Mouse (Mus musculus): ENCODE data around the gene Gm5089. TPM values are rescaled to one million over a fixed set of nuclear protein-coding genes. Genes with fewer than 3 reads are reported as not detected.

The Gm5089 gene
- polyA plus RNA-seq, 1 experiment = not detected

- DNase-seq = no peak
- no peak for TF ChIP-seq POLR2A (IDR thresholded peaks at IDR 0.05; ENCODE audit: low read depth, low read length)
- no peak for TF ChIP-seq CTCF (conservative IDR thresholded peaks at IDR 0.05; ENCODE audit: insufficient read depth, insufficient read length, low read depth, low read length)
Observed at GRCm38 (mm10) chr14:122404596-122405154, 46.2 kb downstream of the Gm5089 start.

GRCm38 (mm10) chr14:122403422-122403940, 47.4 kb downstream of the Gm5089 start:
- TF ChIP-seq CTCF (conservative IDR thresholded peaks at IDR 0.05; ENCODE audit: insufficient read depth, insufficient read length, low read depth, low read length) (no peak), POLR2A (IDR thresholded peaks at IDR 0.05; ENCODE audit: low read depth, low read length) (no peak)
- Histone ChIP-seq H3K4me1 (ENCODE audit: control insufficient read depth, insufficient read depth, low read length) (peaks cover 4% of the 10 kb centered on the region; the same call in 1 of the 2 replicates), H3K27me3 (replicated peaks; ENCODE audit: control insufficient read depth, insufficient read depth, low read length) (peaks cover 4% of the 10 kb centered on the region), H3K4me3 (ENCODE audit: insufficient read depth, low read depth, low read length) (no peak overlapping the region), H3K27ac (ENCODE audit: insufficient read depth, low read depth, low read length) (no peak overlapping the region), H3K36me3 (ENCODE audit: control insufficient read depth, insufficient read depth, low read length) (no peaks in the 10 kb centered on the region)
- 94% methylated on average over 3 of the region's 3 CpGs for WGBS
- no peak for DNase-seq

More at GRCm38 (mm10) chr14:122404596-122405154, 46.2 kb downstream of the Gm5089 start:
- 90% methylated on average over 7 of the region's 7 CpGs for WGBS
- H3K4me1 ChIP-seq (ENCODE audit: control insufficient read depth, insufficient read depth, low read length) = peaks cover 4% of the 10 kb centered on the region; the same call in 1 of the 2 replicates
- H3K27me3 ChIP-seq (replicated peaks; ENCODE audit: control insufficient read depth, insufficient read depth, low read length) = peaks cover 4% of the 10 kb centered on the region
- no peak overlapping the region for H3K27ac ChIP-seq (ENCODE audit: insufficient read depth, low read depth, low read length)
- H3K4me3 ChIP-seq (ENCODE audit: insufficient read depth, low read depth, low read length) = no peak overlapping the region
- no peaks in the 10 kb centered on the region for H3K36me3 ChIP-seq (ENCODE audit: control insufficient read depth, insufficient read depth, low read length)

- H3K36me3 ChIP-seq (ENCODE audit: control insufficient read depth, insufficient read depth, low read length) = no peaks in the 10 kb centered on the region
- H3K27ac ChIP-seq (ENCODE audit: insufficient read depth, low read depth, low read length) = no peak overlapping the region
- no peak for TF ChIP-seq POLR2A (IDR thresholded peaks at IDR 0.05; ENCODE audit: low read depth, low read length)
- no peak for TF ChIP-seq CTCF (conservative IDR thresholded peaks at IDR 0.05; ENCODE audit: insufficient read depth, insufficient read length, low read depth, low read length)
- H3K4me1 ChIP-seq (ENCODE audit: control insufficient read depth, insufficient read depth, low read length) = peaks cover 4% of the 10 kb centered on the region; the same call in 1 of the 2 replicates
- WGBS = 75% methylated on average over 12 of the region's 12 CpGs
- peaks cover 4% of the 10 kb centered on the region for H3K27me3 ChIP-seq (replicated peaks; ENCODE audit: control insufficient read depth, insufficient read depth, low read length)
- no peak for DNase-seq
- no peak overlapping the region for H3K4me3 ChIP-seq (ENCODE audit: insufficient read depth, low read depth, low read length)
Observed at GRCm38 (mm10) chr14:122402716-122403258, 48.1 kb downstream of the Gm5089 start.

- H3K36me3 ChIP-seq (ENCODE audit: control insufficient read depth, insufficient read depth, low read length) = no peaks in the 10 kb centered on the region
- no peak for TF ChIP-seq CTCF (conservative IDR thresholded peaks at IDR 0.05; ENCODE audit: insufficient read depth, insufficient read length, low read depth, low read length)
- TF ChIP-seq POLR2A (IDR thresholded peaks at IDR 0.05; ENCODE audit: low read depth, low read length) = no peak
Observed at GRCm38 (mm10) chr14:122401886-122402285, 49.0 kb downstream of the Gm5089 start.

GRCm38 (mm10) chr14:122399906-122400305, 51.0 kb downstream of the Gm5089 start:
- TF ChIP-seq POLR2A (IDR thresholded peaks at IDR 0.05; ENCODE audit: low read depth, low read length) (no peak), CTCF (conservative IDR thresholded peaks at IDR 0.05; ENCODE audit: insufficient read depth, insufficient read length, low read depth, low read length) (no peak)
- WGBS = 73% methylated on average over 5 of the region's 5 CpGs
- H3K36me3 ChIP-seq (ENCODE audit: control insufficient read depth, insufficient read depth, low read length) = no peaks in the 10 kb centered on the region
- DNase-seq = no peak
- H3K27me3 ChIP-seq (replicated peaks; ENCODE audit: control insufficient read depth, insufficient read depth, low read length) = no peaks in the 10 kb centered on the region
- H3K4me3 ChIP-seq (ENCODE audit: insufficient read depth, low read depth, low read length) = no peak overlapping the region
- no peaks in the 10 kb centered on the region for H3K4me1 ChIP-seq (ENCODE audit: control insufficient read depth, insufficient read depth, low read length)
- H3K27ac ChIP-seq (ENCODE audit: insufficient read depth, low read depth, low read length) = no peak overlapping the region

More at GRCm38 (mm10) chr14:122401886-122402285, 49.0 kb downstream of the Gm5089 start:
- DNase-seq = no peak
- no peak overlapping the region for H3K27ac ChIP-seq (ENCODE audit: insufficient read depth, low read depth, low read length)
- WGBS = 79% methylated on average over 11 of the region's 11 CpGs
- peaks cover 4% of the 10 kb centered on the region for H3K27me3 ChIP-seq (replicated peaks; ENCODE audit: control insufficient read depth, insufficient read depth, low read length)
- H3K4me3 ChIP-seq (ENCODE audit: insufficient read depth, low read depth, low read length) = no peak overlapping the region
- H3K4me1 ChIP-seq (ENCODE audit: control insufficient read depth, insufficient read depth, low read length) = peaks cover 4% of the 10 kb centered on the region; the same call in 1 of the 2 replicates

- Histone ChIP-seq H3K27me3 (replicated peaks; ENCODE audit: control insufficient read depth, insufficient read depth, low read length) (no peaks in the 10 kb centered on the region), H3K36me3 (ENCODE audit: control insufficient read depth, insufficient read depth, low read length) (no peaks in the 10 kb centered on the region), H3K27ac (ENCODE audit: insufficient read depth, low read depth, low read length) (no peak overlapping the region), H3K4me1 (ENCODE audit: control insufficient read depth, insufficient read depth, low read length) (no peaks in the 10 kb centered on the region), H3K4me3 (ENCODE audit: insufficient read depth, low read depth, low read length) (no peak overlapping the region)
- DNase-seq = no peak
- 65% methylated on average over 4 of the region's 4 CpGs for WGBS
- TF ChIP-seq CTCF (conservative IDR thresholded peaks at IDR 0.05; ENCODE audit: insufficient read depth, insufficient read length, low read depth, low read length) (no peak), POLR2A (IDR thresholded peaks at IDR 0.05; ENCODE audit: low read depth, low read length) (no peak)
Observed at GRCm38 (mm10) chr14:122398676-122399075, 52.2 kb downstream of the Gm5089 start.

- no peaks in the 10 kb centered on the region for H3K27me3 ChIP-seq (replicated peaks; ENCODE audit: control insufficient read depth, insufficient read depth, low read length)
- no peaks in the 10 kb centered on the region for H3K36me3 ChIP-seq (ENCODE audit: control insufficient read depth, insufficient read depth, low read length)
- DNase-seq = no peak
- no peaks in the 10 kb centered on the region for H3K4me1 ChIP-seq (ENCODE audit: control insufficient read depth, insufficient read depth, low read length)
- H3K4me3 ChIP-seq (ENCODE audit: insufficient read depth, low read depth, low read length) = no peak overlapping the region
- TF ChIP-seq CTCF (conservative IDR thresholded peaks at IDR 0.05; ENCODE audit: insufficient read depth, insufficient read length, low read depth, low read length) (no peak), POLR2A (IDR thresholded peaks at IDR 0.05; ENCODE audit: low read depth, low read length) (no peak)
- H3K27ac ChIP-seq (ENCODE audit: insufficient read depth, low read depth, low read length) = no peak overlapping the region
- WGBS = 95% methylated on average over 1 of the region's 1 CpGs
Observed at GRCm38 (mm10) chr14:122393119-122393518, 57.8 kb downstream of the Gm5089 start.

Measured in kidney, adult 2 months (tissue).